Mouse (Mus musculus): ENCODE data around the gene Olfr126.

The Olfr126 gene

GRCm38 (mm10) chr17:37847183-37847582 is at the start of gene Olfr126:
Gene Olfr126 (plus strand): TSS chr17:37847483.
- no peak for DNase-seq (ENCODE audit: low read depth, low spot score)

- DNase-seq (ENCODE audit: low read depth, low spot score) = no peak
These were observed 47.7 kb upstream of the Olfr126 start, which contains the start of gene Olfr124 for GRCm38 (mm10) chr17:37799588-37799987. Gene Olfr124 (plus strand): TSS chr17:37799888.

GRCm38 (mm10) chr17:37832649-37833048 is 14.6 kb upstream of the Olfr126 start, which contains the start of gene Olfr125:
Gene Olfr125 (plus strand): TSS chr17:37832949.
- no peak for DNase-seq (ENCODE audit: low read depth, low spot score)

GRCm38 (mm10) chr17:37863901-37864300 is 16.6 kb downstream of the Olfr126 start:
- DNase-seq (ENCODE audit: low read depth, low spot score) = peak; percentile 90

GRCm38 (mm10) chr17:37869676-37870205 is 22.5 kb downstream of the Olfr126 start:
- DNase-seq (ENCODE audit: low read depth, low spot score) = peak; percentile 82

- no peak for DNase-seq (ENCODE audit: low read depth, low spot score)
These were observed 26.5 kb downstream of the Olfr126 start for GRCm38 (mm10) chr17:37873830-37874229.

- DNase-seq (ENCODE audit: low read depth, low spot score) = no peak
These were observed 52.9 kb downstream of the Olfr126 start, which contains the start of gene Olfr127 for GRCm38 (mm10) chr17:37900137-37900536. Gene Olfr127 (plus strand): TSS chr17:37900437.

All from R1 (cell line).